Mouse (Mus musculus) C2C12 (cell line): ENCODE results near the gene Olfr231.

Experiments
- CEBPB ChIP-seq: IDR thresholded peaks from one replicate; pipeline ENCODE4 v1.6.1; 2011; ENCODE audit warnings: low read depth, mild to moderate bottlenecking, control low read depth, moderate library complexity
- CTCF ChIP-seq: IDR thresholded peaks from one replicate; pipeline ENCODE4 v1.5.1; 2011; ENCODE audit not compliant: control insufficient read depth, insufficient read depth, insufficient read length
- FOSL1 ChIP-seq: IDR thresholded peaks from one replicate; pipeline ENCODE4 v1.8.0; 2011; ENCODE audit warnings: mild to moderate bottlenecking, low read length; ENCODE audit not compliant: poor library complexity, insufficient read depth, severe bottlenecking
- MAX ChIP-seq: IDR thresholded peaks from one replicate; pipeline ENCODE4 v1.6.1; 2011; ENCODE audit warnings: mild to moderate bottlenecking, control low read depth
- MYOG ChIP-seq: IDR thresholded peaks from one replicate; pipeline ENCODE4 v1.6.1; 2011; ENCODE audit not compliant: control insufficient read depth, insufficient read length; ENCODE audit errors: extremely low read depth
- USF1 ChIP-seq: IDR thresholded peaks from one replicate; pipeline ENCODE4 v1.6.1; 2011; ENCODE audit warnings: low read depth, mild to moderate bottlenecking, control low read depth, moderate library complexity

GRCm38 (mm10) chr1:174066305-174066704, 54.7 kb downstream of the Olfr231 start, which contains the start of gene Olfr430:
- TF ChIP-seq CTCF, result no peak
- TF ChIP-seq FOSL1, result no peak
- no peak for TF ChIP-seq MAX
- no peak for TF ChIP-seq MYOG
- TF ChIP-seq CEBPB, result no peak
- TF ChIP-seq USF1, result no peak
